Mouse (Mus musculus) small intestine, adult 2 months (tissue): ENCODE data around the gene Gpld1. TPM values are rescaled to one million over a fixed set of nuclear protein-coding genes. Genes with fewer than 3 reads are reported as not detected.

Experiments used
- H3K27ac ChIP-seq: fragments of 200-500 bp; 2 replicates; pipeline ENCODE4 v1.5.1; 2012; ENCODE audit warnings: low read depth, low read length, control low read depth, inconsistent platforms; ENCODE audit not compliant: insufficient read depth
- H3K27me3 ChIP-seq: fragments of 200-500 bp; 2 replicates; pipeline ENCODE4 v1.6.1; 2012; ENCODE audit warnings: mild to moderate bottlenecking, moderate library complexity, low read length, inconsistent platforms; ENCODE audit not compliant: control insufficient read depth, insufficient read depth
- H3K36me3 ChIP-seq: fragments of 200-500 bp; 2 replicates; pipeline ENCODE4 v1.6.1; 2012; ENCODE audit warnings: mild to moderate bottlenecking, low read length, control low read depth, inconsistent platforms; ENCODE audit not compliant: control insufficient read depth, insufficient read depth
- H3K4me1 ChIP-seq: fragments of 200-500 bp; 2 replicates; pipeline ENCODE4 v1.6.1; 2012; ENCODE audit warnings: low read length, inconsistent platforms, mixed read lengths; ENCODE audit not compliant: control insufficient read depth, insufficient read depth, insufficient read length
- H3K4me3 ChIP-seq: fragments of 200-500 bp; 2 replicates; pipeline ENCODE4 v1.5.1; 2012; ENCODE audit warnings: low read depth, mild to moderate bottlenecking, control low read depth, inconsistent platforms, low read length, moderate library complexity
- CTCF ChIP-seq: fragments of 200-500 bp; IDR thresholded peaks from 2 replicates; pipeline ENCODE4 v1.5.1; 2012; ENCODE audit warnings: low read depth, mild to moderate bottlenecking, control low read depth, inconsistent platforms, low read length, moderate library complexity, mixed read lengths; ENCODE audit not compliant: insufficient replicate concordance, insufficient read length; ENCODE audit errors: extremely low read depth
- POLR2A ChIP-seq: fragments of 200-500 bp; IDR thresholded peaks from 2 replicates; pipeline ENCODE4 v1.6.1; 2012; ENCODE audit warnings: low read depth, mild to moderate bottlenecking, control low read depth, inconsistent platforms, low read length, moderate library complexity
- WGBS: fragments of 180-500 bp; shearing (Covaris S2); methylation state at CpG from one replicate; pipeline ENCODE4 v1.1.7; 2018; 5-methylcytosine and 5-hydroxymethylcytosine counted together
- polyA plus RNA-seq: library from polyadenylated mRNA; depleted of rRNA; stranded (reverse); fragments of >200 nt; gene quantifications from 2 replicates; pipeline ENCODE4 v1.2.3, GENCODE M21; 2012

Gpld1 gene
- polyA plus RNA-seq, 1 experiment: 1.7 TPM

GRCm38 (mm10) chr13:24936772-24937107 is 6.2 kb upstream of the Gpld1 start:
- 18% methylated on average over 5 of the region's 5 CpGs for WGBS
- peaks cover 3% of the 10 kb centered on the region; the same call in 1 of the 2 replicates for H3K4me1 ChIP-seq
- H3K36me3 ChIP-seq: no peaks in the 10 kb centered on the region
- TF ChIP-seq CTCF: no peak
- TF ChIP-seq POLR2A: no peak
- peak overlapping the region; percentile 64; the same call in 1 of the 2 replicates for H3K27ac ChIP-seq
- H3K4me3 ChIP-seq: peak overlapping the region; percentile 83
- H3K27me3 ChIP-seq: no peaks in the 10 kb centered on the region

DNA sequence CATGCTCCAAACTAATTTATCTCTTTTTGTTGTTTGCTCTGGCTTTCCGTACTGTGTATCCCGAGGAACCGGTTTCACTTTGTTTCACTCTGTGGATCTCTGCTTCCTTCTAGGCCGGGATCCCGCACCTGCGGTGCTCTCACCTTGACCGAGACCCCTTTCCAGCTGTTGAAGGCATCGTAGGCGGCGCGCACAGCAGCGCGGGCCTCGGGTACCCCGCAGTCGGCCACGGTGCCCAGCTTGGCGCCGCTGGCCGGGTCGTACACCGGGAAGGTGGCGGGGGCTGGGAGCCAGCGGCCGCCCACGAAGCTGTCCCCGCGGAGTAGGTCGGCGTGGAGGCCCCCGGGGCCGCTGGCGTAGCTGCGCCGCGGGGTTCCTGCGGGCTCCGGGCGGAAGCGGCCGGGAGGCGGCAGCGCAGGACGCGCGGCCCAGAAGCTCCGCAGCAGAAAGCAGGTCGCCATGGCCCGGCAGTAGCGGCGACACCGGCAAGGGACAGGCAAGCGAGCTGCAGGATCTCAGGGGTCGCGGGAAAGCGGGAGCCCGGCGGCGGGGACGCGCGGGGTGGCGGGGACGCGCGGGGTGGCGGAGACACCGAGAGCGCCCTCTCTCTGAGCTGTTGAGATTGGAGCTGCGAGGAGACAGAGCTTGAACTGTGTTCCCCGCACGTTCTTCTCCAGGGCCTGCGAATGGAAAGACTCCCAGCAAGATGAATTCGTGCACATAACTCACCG is 5.7 kb upstream of the Gpld1 start, which contains the start of gene Aldh5a1:
Gene Aldh5a1 (minus strand): TSS at position 554 of the 731 bp plus-strand sequence.
- H3K27ac ChIP-seq: peak within 1 kb of the TSS; percentile 64
- under 1% methylated on average over 75 of the region's 75 CpGs for WGBS
- peak within 1 kb of the TSS; percentile 83 for H3K4me3 ChIP-seq
- no peaks in the 10 kb centered on the region for H3K27me3 ChIP-seq
- peaks cover 3% of the 10 kb centered on the region; the same call in 1 of the 2 replicates for H3K4me1 ChIP-seq
- H3K36me3 ChIP-seq: no peaks in the 10 kb centered on the region
- peak; percentile 32 for TF ChIP-seq CTCF
- no peak; the same call in 1 of the 2 replicates for TF ChIP-seq POLR2A

GRCm38 (mm10) chr13:24937839-24938166 is 5.1 kb upstream of the Gpld1 start:
- no peak for TF ChIP-seq CTCF
- no peak for TF ChIP-seq POLR2A
- peaks cover 3% of the 10 kb centered on the region; the same call in 1 of the 2 replicates for H3K4me1 ChIP-seq
- peak overlapping the region; percentile 23; the same call in 1 of the 2 replicates for H3K27ac ChIP-seq
- WGBS: 4% methylated on average over 12 of the region's 12 CpGs
- peak overlapping the region; percentile 83 for H3K4me3 ChIP-seq
- no peaks in the 10 kb centered on the region for H3K27me3 ChIP-seq
- H3K36me3 ChIP-seq: no peaks in the 10 kb centered on the region

DNA sequence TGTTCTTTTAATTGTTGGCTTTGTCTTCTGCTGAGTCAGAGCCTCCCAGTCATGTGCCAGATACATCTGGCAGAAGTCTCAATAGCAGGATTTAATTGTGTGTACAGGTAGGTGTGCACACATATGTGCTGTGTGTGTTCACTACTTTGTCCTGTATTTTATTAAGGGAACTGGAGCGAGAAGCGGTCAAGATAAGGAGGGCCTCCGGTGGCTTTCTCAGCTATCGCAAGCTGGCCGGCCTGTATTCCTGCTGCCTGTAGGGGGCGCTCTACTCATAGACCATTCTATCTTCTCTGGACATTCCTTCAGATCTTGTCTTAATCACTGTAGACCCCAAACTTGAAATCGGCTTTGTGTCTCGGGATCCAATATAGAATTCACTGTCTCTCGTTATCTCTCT is 4.3 kb upstream of the Gpld1 start:
- TF ChIP-seq CTCF: peak; percentile 96
- TF ChIP-seq POLR2A: no peak

DNA sequence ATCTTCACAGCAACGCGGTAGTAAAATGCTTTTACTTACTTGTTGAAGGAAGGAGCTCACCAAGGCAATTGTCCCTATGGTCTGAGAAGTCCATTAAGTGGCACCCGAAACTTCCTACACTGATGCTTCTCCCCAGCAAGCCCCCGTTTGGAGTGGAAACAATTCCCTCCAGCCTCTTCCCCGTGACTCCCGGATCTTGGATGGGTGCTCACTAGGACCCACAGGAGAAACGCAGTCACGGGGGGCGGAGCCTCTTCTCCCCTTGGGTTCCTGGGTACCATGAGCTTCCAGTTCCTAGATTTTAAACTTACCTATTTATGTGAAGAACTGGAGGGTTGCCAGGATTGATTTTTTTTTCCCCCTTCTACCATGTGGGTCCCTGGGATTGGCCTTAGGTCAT is 3.5 kb upstream of the Gpld1 start:
- 91% methylated on average over 9 of the region's 9 CpGs for WGBS
- peaks cover 3% of the 10 kb centered on the region; the same call in 1 of the 2 replicates for H3K4me1 ChIP-seq
- no peak overlapping the region for H3K27ac ChIP-seq
- TF ChIP-seq POLR2A: no peak
- no peak for TF ChIP-seq CTCF
- H3K36me3 ChIP-seq: no peaks in the 10 kb centered on the region
- no peak overlapping the region for H3K4me3 ChIP-seq
- H3K27me3 ChIP-seq: no peaks in the 10 kb centered on the region

More for the DNA sequence above, 4.3 kb upstream of the Gpld1 start:
- WGBS: 17% methylated on average over 9 of the region's 9 CpGs
- no peak overlapping the region for H3K27ac ChIP-seq
- H3K4me1 ChIP-seq: peaks cover 3% of the 10 kb centered on the region; the same call in 1 of the 2 replicates
- H3K36me3 ChIP-seq: no peaks in the 10 kb centered on the region
- H3K27me3 ChIP-seq: no peaks in the 10 kb centered on the region
- no peak overlapping the region for H3K4me3 ChIP-seq

DNA sequence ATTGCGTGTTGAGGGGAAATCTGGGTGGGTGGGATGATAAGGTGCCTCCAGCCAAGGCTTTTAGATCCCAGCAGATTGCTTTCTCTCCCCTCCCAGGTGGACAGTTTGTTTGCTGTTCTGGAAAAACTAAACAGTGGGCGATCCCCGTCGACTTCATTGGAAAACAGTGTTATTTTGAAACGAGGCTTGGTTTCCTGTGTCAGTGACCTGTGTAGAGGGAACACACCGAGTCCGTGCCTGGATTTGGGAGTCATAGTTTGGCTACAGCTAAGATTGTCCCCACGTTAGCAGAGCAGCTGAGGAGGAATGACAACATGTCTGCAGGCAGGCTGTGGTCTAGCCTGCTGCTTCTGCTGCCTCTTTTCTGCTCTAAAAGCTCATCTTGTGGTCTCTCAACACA is 351 bp downstream of the Gpld1 start:
- Histone ChIP-seq H3K36me3 (no peaks in the 10 kb centered on the region), H3K27me3 (no peaks in the 10 kb centered on the region), H3K27ac (no peak overlapping the region), H3K4me3 (no peak overlapping the region), H3K4me1 (no peaks in the 10 kb centered on the region)
- TF ChIP-seq CTCF: no peak
- TF ChIP-seq POLR2A: no peak
- 70% methylated on average over 8 of the region's 8 CpGs for WGBS

GRCm38 (mm10) chr13:24945567-24945966 is 2.6 kb downstream of the Gpld1 start:
- 64% methylated on average over 4 of the region's 4 CpGs for WGBS
- no peak for TF ChIP-seq CTCF
- Histone ChIP-seq H3K4me3 (no peak overlapping the region), H3K36me3 (no peaks in the 10 kb centered on the region), H3K27me3 (no peaks in the 10 kb centered on the region), H3K27ac (no peak overlapping the region), H3K4me1 (no peaks in the 10 kb centered on the region)
